Mouse (Mus musculus): ENCODE measurements at regions not wholly inside any gene's neighbourhood (a gene's known extent, or its start where the extent isn't known, plus 50 kb on each side); places are given as distances from the start of the nearest gene placed in this dataset.
A peak's percentile ranks its signal among the peaks of the same experiment; 100 is the strongest.

- 89% methylated on average over 1 of the region's 1 CpGs for WGBS
- H3K27ac ChIP-seq (ENCODE audit: low read depth, low read length) = no peak overlapping the region
Measured at GRCm38 (mm10) chr13:5601648-5602047, 259.6 kb upstream of the Klf6 start.

GRCm38 (mm10) chr13:5603905-5604596 is 257.2 kb upstream of the Klf6 start:
- Histone ChIP-seq H3K9me3 (ENCODE audit: low read length) (no peaks in the 10 kb centered on the region), H3K27ac (ENCODE audit: low read depth, low read length) (no peak overlapping the region), H3K36me3 (ENCODE audit: insufficient read depth) (no peaks in the 10 kb centered on the region), H3K9ac (no peak overlapping the region), H3K4me2 (ENCODE audit: low read depth) (no peak overlapping the region), H3K4me3 (ENCODE audit: low read depth, low read length) (no peak overlapping the region), H3K4me1 (ENCODE audit: insufficient read depth) (no peaks in the 10 kb centered on the region; the same call in 1 of the 2 replicates), H3K27me3 (ENCODE audit: insufficient read depth, low read length) (no peaks in the 10 kb centered on the region)
- WGBS = 45% methylated on average over 5 of the region's 5 CpGs
- DNase-seq = no peak
- peak; percentile 42; the same call in 1 of the 2 replicates for ATAC-seq
- TF ChIP-seq CTCF (IDR thresholded peaks at IDR 0.05; ENCODE audit: low read depth) = no peak

More at GRCm38 (mm10) chr13:5601648-5602047, 259.6 kb upstream of the Klf6 start:
- no peak overlapping the region for H3K4me2 ChIP-seq (ENCODE audit: low read depth)
- ATAC-seq (no peak), DNase-seq (no peak)
- no peak overlapping the region for H3K4me3 ChIP-seq (ENCODE audit: low read depth, low read length)
- no peak overlapping the region for H3K9ac ChIP-seq
- H3K4me1 ChIP-seq (ENCODE audit: insufficient read depth) = no peaks in the 10 kb centered on the region; the same call in 1 of the 2 replicates
- H3K9me3 ChIP-seq (ENCODE audit: low read length) = no peaks in the 10 kb centered on the region
- no peaks in the 10 kb centered on the region for H3K36me3 ChIP-seq (ENCODE audit: insufficient read depth)
- no peaks in the 10 kb centered on the region for H3K27me3 ChIP-seq (ENCODE audit: insufficient read depth, low read length)
- no peak for TF ChIP-seq CTCF (IDR thresholded peaks at IDR 0.05; ENCODE audit: low read depth)

GRCm38 (mm10) chr13:5605418-5605817 is 255.9 kb upstream of the Klf6 start:
- H3K4me3 ChIP-seq (ENCODE audit: low read depth, low read length) = no peak overlapping the region
- H3K4me1 ChIP-seq (ENCODE audit: insufficient read depth) = no peaks in the 10 kb centered on the region; the same call in 1 of the 2 replicates
- no peak overlapping the region for H3K9ac ChIP-seq
- H3K27ac ChIP-seq (ENCODE audit: low read depth, low read length) = no peak overlapping the region
- H3K4me2 ChIP-seq (ENCODE audit: low read depth) = no peak overlapping the region
- TF ChIP-seq CTCF (IDR thresholded peaks at IDR 0.05; ENCODE audit: low read depth) = no peak
- DNase-seq (no peak), ATAC-seq (no peak)
- no peaks in the 10 kb centered on the region for H3K36me3 ChIP-seq (ENCODE audit: insufficient read depth)
- H3K27me3 ChIP-seq (ENCODE audit: insufficient read depth, low read length) = no peaks in the 10 kb centered on the region
- no peaks in the 10 kb centered on the region for H3K9me3 ChIP-seq (ENCODE audit: low read length)

- WGBS = 84% methylated on average over 4 of the region's 4 CpGs
- TF ChIP-seq CTCF (IDR thresholded peaks at IDR 0.05; ENCODE audit: low read depth) = no peak
- no peak overlapping the region for H3K9ac ChIP-seq
- no peak for ATAC-seq
- no peaks in the 10 kb centered on the region for H3K27me3 ChIP-seq (ENCODE audit: insufficient read depth, low read length)
- H3K36me3 ChIP-seq (ENCODE audit: insufficient read depth) = no peaks in the 10 kb centered on the region
- no peak overlapping the region for H3K4me2 ChIP-seq (ENCODE audit: low read depth)
- no peak for DNase-seq
- H3K4me1 ChIP-seq (ENCODE audit: insufficient read depth) = no peaks in the 10 kb centered on the region; the same call in 1 of the 2 replicates
- H3K27ac ChIP-seq (ENCODE audit: low read depth, low read length) = no peak overlapping the region
- no peaks in the 10 kb centered on the region for H3K9me3 ChIP-seq (ENCODE audit: low read length)
- H3K4me3 ChIP-seq (ENCODE audit: low read depth, low read length) = no peak overlapping the region
Measured at GRCm38 (mm10) chr13:5607462-5607861, 253.8 kb upstream of the Klf6 start.

GRCm38 (mm10) chr13:5614186-5614737 is 247.0 kb upstream of the Klf6 start:
- TF ChIP-seq CTCF (IDR thresholded peaks at IDR 0.05; ENCODE audit: low read depth) = no peak
- no peak overlapping the region for H3K9ac ChIP-seq
- no peaks in the 10 kb centered on the region for H3K36me3 ChIP-seq (ENCODE audit: insufficient read depth)
- H3K27me3 ChIP-seq (ENCODE audit: insufficient read depth, low read length) = no peaks in the 10 kb centered on the region
- no peak overlapping the region for H3K4me2 ChIP-seq (ENCODE audit: low read depth)
- no peaks in the 10 kb centered on the region for H3K4me1 ChIP-seq (ENCODE audit: insufficient read depth)
- DNase-seq (no peak), ATAC-seq (no peak)
- WGBS = 79% methylated on average over 7 of the region's 7 CpGs
- H3K27ac ChIP-seq (ENCODE audit: low read depth, low read length) = no peak overlapping the region
- no peak overlapping the region for H3K4me3 ChIP-seq (ENCODE audit: low read depth, low read length)
- H3K9me3 ChIP-seq (ENCODE audit: low read length) = no peaks in the 10 kb centered on the region

- Histone ChIP-seq H3K9me3 (ENCODE audit: low read length) (no peaks in the 10 kb centered on the region), H3K36me3 (ENCODE audit: insufficient read depth) (no peaks in the 10 kb centered on the region), H3K4me1 (ENCODE audit: insufficient read depth) (no peaks in the 10 kb centered on the region), H3K4me2 (ENCODE audit: low read depth) (no peak overlapping the region), H3K4me3 (ENCODE audit: low read depth, low read length) (no peak overlapping the region), H3K9ac (no peak overlapping the region), H3K27me3 (ENCODE audit: insufficient read depth, low read length) (no peaks in the 10 kb centered on the region), H3K27ac (ENCODE audit: low read depth, low read length) (no peak overlapping the region)
- WGBS = 87% methylated on average over 5 of the region's 5 CpGs
- DNase-seq = no peak
- TF ChIP-seq CTCF (IDR thresholded peaks at IDR 0.05; ENCODE audit: low read depth) = no peak
- ATAC-seq = no peak
Measured at GRCm38 (mm10) chr13:5614833-5615232, 246.4 kb upstream of the Klf6 start.

GRCm38 (mm10) chr13:5615327-5615726 is 246.0 kb upstream of the Klf6 start:
- DNase-seq (no peak), ATAC-seq (no peak)
- H3K4me1 ChIP-seq (ENCODE audit: insufficient read depth) = no peaks in the 10 kb centered on the region
- H3K36me3 ChIP-seq (ENCODE audit: insufficient read depth) = no peaks in the 10 kb centered on the region
- 36% methylated on average over 3 of the region's 3 CpGs for WGBS
- no peak for TF ChIP-seq CTCF (IDR thresholded peaks at IDR 0.05; ENCODE audit: low read depth)
- H3K4me2 ChIP-seq (ENCODE audit: low read depth) = no peak overlapping the region
- no peaks in the 10 kb centered on the region for H3K27me3 ChIP-seq (ENCODE audit: insufficient read depth, low read length)
- H3K27ac ChIP-seq (ENCODE audit: low read depth, low read length) = no peak overlapping the region
- no peak overlapping the region for H3K9ac ChIP-seq
- H3K9me3 ChIP-seq (ENCODE audit: low read length) = no peaks in the 10 kb centered on the region
- no peak overlapping the region for H3K4me3 ChIP-seq (ENCODE audit: low read depth, low read length)

Data from forebrain, postnatal 0 days (tissue).